Mouse (Mus musculus) neural tube, embryonic 13.5 days (tissue): ENCODE data around the gene Itgb1bp2. TPM values are rescaled to one million over a fixed set of nuclear protein-coding genes. Genes with fewer than 3 reads are reported as not detected.
"Not testable (repeated sequence)": the region's sequence is repeated elsewhere in the genome, so short reads cannot be mapped to it uniquely, and the experiment has no call there.

Source experiments
- ATAC-seq: fragments of 200-750 bp; cut with Nextera tagmentation; 2 replicates; pipeline ENCODE4 v1.8.0; 2017; ENCODE audit warnings: low read depth, mild to moderate bottlenecking, moderate TSS enrichment, moderate library complexity
- H3K27ac ChIP-seq: fragments of 300-500 bp; sonication (generic); replicated peaks from 2 replicates; pipeline ENCODE4 v1.5.1; 2015; ENCODE audit warnings: moderate library complexity, mild to moderate bottlenecking, inconsistent platforms
- H3K27me3 ChIP-seq: fragments of 300-500 bp; sonication (generic); 2 replicates; pipeline ENCODE4 v1.6.1; 2015; ENCODE audit warnings: mild to moderate bottlenecking, inconsistent platforms
- H3K36me3 ChIP-seq: fragments of 300-500 bp; sonication (generic); 2 replicates; pipeline ENCODE4 v1.6.1; 2015; ENCODE audit warnings: mild to moderate bottlenecking, inconsistent platforms
- H3K4me1 ChIP-seq: fragments of 300-500 bp; sonication (generic); replicated peaks from 2 replicates; pipeline ENCODE4 v1.6.1; 2015; ENCODE audit warnings: inconsistent platforms
- H3K4me2 ChIP-seq: fragments of 300-500 bp; sonication (generic); 2 replicates; pipeline ENCODE4 v1.6.1; 2015; ENCODE audit warnings: inconsistent platforms, mild to moderate bottlenecking, moderate library complexity
- H3K4me3 ChIP-seq: fragments of 300-500 bp; sonication (generic); 2 replicates; pipeline ENCODE4 v1.5.1; 2015; ENCODE audit warnings: mild to moderate bottlenecking, inconsistent platforms
- H3K9ac ChIP-seq: fragments of 300-500 bp; sonication (generic); 2 replicates; pipeline ENCODE4 v1.6.1; 2015; ENCODE audit warnings: moderate library complexity, mild to moderate bottlenecking, inconsistent platforms
- H3K9me3 ChIP-seq: fragments of 300-500 bp; sonication (generic); 2 replicates; pipeline ENCODE4 v1.6.1; 2016; ENCODE audit warnings: inconsistent platforms
- WGBS: fragments of 180-500 bp; shearing (Covaris S2); methylation state at CpG from one replicate; pipeline ENCODE4 v1.1.7; 2015; 5-methylcytosine and 5-hydroxymethylcytosine counted together
- polyA plus RNA-seq: library from polyadenylated mRNA; unstranded; fragments of >200 nt; fragmentation: Nextera tagmentation; extraction: Ambion mirVana; gene quantifications from 2 replicates; pipeline ENCODE4 v1.2.1, GENCODE M21; 2015

Gene Itgb1bp2
- polyA plus RNA-seq, 1 experiment from 2014 or later: 3.5 TPM

GRCm38 (mm10) chrX:101472202-101472601, 23.3 kb downstream of the Itgb1bp2 start:
- Histone ChIP-seq H3K4me1 (no peaks in the 10 kb centered on the region), H3K9ac (no peak overlapping the region), H3K27me3 (no peaks in the 10 kb centered on the region), H3K4me2 (no peak overlapping the region), H3K9me3 (no peaks in the 10 kb centered on the region), H3K36me3 (peaks cover 11% of the 10 kb centered on the region; the same call in 1 of the 2 replicates), H3K4me3 (no peak overlapping the region), H3K27ac (no peak overlapping the region)
- whole genome bisulfite sequencing: 93% methylated on average over 4 of the region's 4 CpGs
- no peak for ATAC-seq

DNA sequence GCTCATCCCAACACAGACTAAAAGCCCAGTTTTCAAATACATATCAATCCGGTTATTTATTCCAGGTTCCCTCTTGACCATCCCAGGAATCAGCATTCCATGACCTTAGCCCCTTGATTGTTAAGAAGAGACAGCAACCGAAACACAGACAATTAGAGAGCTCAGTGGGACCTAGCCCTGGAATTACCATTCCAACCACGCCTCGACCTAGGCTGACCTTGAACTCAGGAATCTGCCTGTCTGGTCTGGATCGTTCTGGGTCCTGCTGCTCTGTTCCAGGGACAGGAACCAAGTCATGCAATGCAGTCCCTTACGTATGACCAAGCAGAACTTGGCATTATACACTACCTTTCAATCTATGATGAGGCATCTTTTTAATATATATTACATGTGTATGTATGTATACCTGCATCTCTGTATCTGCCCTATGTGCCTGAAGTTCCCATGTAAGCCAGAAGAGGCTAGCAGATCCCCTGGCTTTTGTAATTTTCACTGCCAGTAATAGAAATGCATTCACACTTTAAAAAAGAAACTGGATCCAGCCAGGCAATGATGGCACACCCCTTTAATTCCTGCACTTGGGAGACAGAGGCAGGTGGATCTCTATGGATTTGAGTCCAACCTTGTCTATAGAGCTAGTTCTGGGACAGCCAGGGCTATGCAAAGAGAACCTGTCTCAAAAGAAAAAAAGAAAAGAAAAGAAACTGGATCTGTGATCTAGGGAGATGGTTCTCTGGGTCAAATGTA, 32.9 kb downstream of the Itgb1bp2 start:
- ATAC-seq: no peak
- H3K9me3 ChIP-seq: no peaks in the 10 kb centered on the region
- WGBS: 78% methylated on average over 6 of the region's 6 CpGs

GRCm38 (mm10) chrX:101486487-101487152, 37.7 kb downstream of the Itgb1bp2 start:
- not testable (repeated sequence) for ATAC-seq, H3K9me3 ChIP-seq, H3K27ac ChIP-seq, H3K27me3 ChIP-seq, H3K4me1 ChIP-seq, H3K9ac ChIP-seq, H3K4me2 ChIP-seq, H3K4me3 ChIP-seq, H3K36me3 ChIP-seq
- 28% methylated on average over 11 of the region's 12 CpGs for WGBS

More for the DNA sequence above, 32.9 kb downstream of the Itgb1bp2 start:
- no peak overlapping the region for H3K4me2 ChIP-seq
- no peak overlapping the region for H3K4me3 ChIP-seq
- H3K27me3 ChIP-seq: no peaks in the 10 kb centered on the region
- H3K9ac ChIP-seq: no peak overlapping the region
- H3K36me3 ChIP-seq: peaks cover 14% of the 10 kb centered on the region; the same call in 1 of the 2 replicates
- no peaks in the 10 kb centered on the region for H3K4me1 ChIP-seq
- no peak overlapping the region for H3K27ac ChIP-seq

Other genes starting within 250 kb of the Itgb1bp2 start
- gene Snx12, start 226.5 kb upstream of the Itgb1bp2 start, polyA plus RNA-seq: 50.3 and 61.3 TPM in 2 replicates
- gene Foxo4, start 194.6 kb upstream of the Itgb1bp2 start, polyA plus RNA-seq: 1.0 and 1.1 TPM in 2 replicates
- gene Gm614, start 185.1 kb upstream of the Itgb1bp2 start, polyA plus RNA-seq: not detected in 2 replicates
- 6.8 and 7.1 TPM in 2 replicates for gene Il2rg, start 180.8 kb upstream of the Itgb1bp2 start, polyA plus RNA-seq
- gene Gm20489, start 180.1 kb upstream of the Itgb1bp2 start, polyA plus RNA-seq: not detected in 2 replicates
- 25.9 and 26.6 TPM in 2 replicates for gene Med12, start 175.1 kb upstream of the Itgb1bp2 start, polyA plus RNA-seq
- 59.3 and 63.7 TPM in 2 replicates for gene Nlgn3, start 149.9 kb upstream of the Itgb1bp2 start, polyA plus RNA-seq
- gene Gjb1, start 72.7 kb upstream of the Itgb1bp2 start, polyA plus RNA-seq: 0.92 and 0.98 TPM in 2 replicates
- gene Zmym3, start 28.2 kb upstream of the Itgb1bp2 start, polyA plus RNA-seq: 49.7 and 51.7 TPM in 2 replicates
- gene Nono, start 19.8 kb upstream of the Itgb1bp2 start, polyA plus RNA-seq: 372 and 398 TPM in 2 replicates
- 12.3 and 13.6 TPM in 2 replicates for gene Taf1, start 83.6 kb downstream of the Itgb1bp2 start, polyA plus RNA-seq
- 180 and 215 TPM in 2 replicates for gene Ogt, start 191.0 kb downstream of the Itgb1bp2 start, polyA plus RNA-seq